11 mouse cellular contexts compared by ENCODE assay signal in the genomic region with DNA sequence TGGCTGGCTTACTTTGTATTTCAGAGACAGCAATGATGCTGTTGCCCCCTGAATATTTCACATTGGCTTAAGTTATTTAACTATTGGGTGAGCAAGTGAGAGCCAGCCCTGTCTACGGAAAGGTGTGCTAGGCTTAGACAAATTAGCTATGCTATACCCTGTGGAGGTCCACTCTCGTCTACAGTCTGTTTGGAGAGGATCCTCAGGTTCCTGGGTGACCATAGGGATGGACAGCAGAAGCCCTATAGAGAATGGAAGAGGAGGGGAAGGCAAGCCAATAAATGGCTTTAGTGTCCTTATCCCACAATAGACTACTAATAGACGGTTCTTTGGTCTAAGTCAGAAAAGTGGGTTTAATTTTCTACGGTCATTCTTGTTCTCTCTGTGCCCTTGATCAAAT.
DNase-seq lines count a peak whose midpoint lies in the region; ATAC-seq and TF ChIP-seq lines count a peak whose summit lies in the region.
"Had no signal": no experiment of that assay in that cellular context is flagged by ENCODE, and none has a peak within 500 bp of the region (broad histone marks: within the 10 kb centered on the region; RNA-seq: fewer than 3 reads in every experiment).

No protein-coding gene starts in this region.

- no peak for TF ChIP-seq CTCF in gastrocnemius, adult 2 months (IDR thresholded peaks at IDR 0.05)

- no peak overlapping the region for H3K9ac ChIP-seq in kidney, embryonic 15.5 days
- no peak overlapping the region for H3K9ac ChIP-seq in midbrain, embryonic 13.5 days (replicated peaks)
- no peak overlapping the region for H3K9ac ChIP-seq in midbrain, embryonic 15.5 days
- H3K9ac ChIP-seq in embryonic facial prominence, embryonic 13.5 days: no peak overlapping the region
- H3K9ac ChIP-seq: lung, embryonic 14.5 days had no signal

- no peak overlapping the region for H3K4me3 ChIP-seq in gastrocnemius, adult 2 months
- no peak overlapping the region for H3K4me3 ChIP-seq in kidney, embryonic 15.5 days (replicated peaks)
- no peak overlapping the region for H3K4me3 ChIP-seq in midbrain, embryonic 13.5 days (replicated peaks)
- H3K4me3 ChIP-seq in midbrain, embryonic 15.5 days: no peak overlapping the region
- H3K4me3 ChIP-seq in embryonic facial prominence, embryonic 13.5 days: no peak overlapping the region

- H3K4me1 ChIP-seq in kidney, embryonic 15.5 days: peaks cover 27% of the 10 kb centered on the region; the same call in 1 of the 2 replicates
- 0 out of 2 replicates have a peak, but pooled peaks cover 4% of the 10 kb centered on the region for H3K4me1 ChIP-seq in midbrain, embryonic 13.5 days (replicated peaks)
- H3K4me1 ChIP-seq in midbrain, embryonic 15.5 days: 0 out of 2 replicates have a peak, but pooled peaks cover 3% of the 10 kb centered on the region
- peaks cover 26% of the 10 kb centered on the region for H3K4me1 ChIP-seq in embryonic facial prominence, embryonic 13.5 days

- H3K36me3 ChIP-seq in kidney, embryonic 15.5 days: no peaks in the 10 kb centered on the region
- H3K36me3 ChIP-seq in midbrain, embryonic 13.5 days: no peaks in the 10 kb centered on the region
- H3K36me3 ChIP-seq in midbrain, embryonic 15.5 days (replicated peaks): no peaks in the 10 kb centered on the region
- H3K36me3 ChIP-seq in embryonic facial prominence, embryonic 13.5 days: no peaks in the 10 kb centered on the region

- no peaks in the 10 kb centered on the region for H3K9me3 ChIP-seq in kidney, embryonic 15.5 days (replicated peaks)
- no peaks in the 10 kb centered on the region for H3K9me3 ChIP-seq in midbrain, embryonic 13.5 days
- no peaks in the 10 kb centered on the region for H3K9me3 ChIP-seq in midbrain, embryonic 15.5 days
- no peaks in the 10 kb centered on the region for H3K9me3 ChIP-seq in embryonic facial prominence, embryonic 13.5 days

- no peaks in the 10 kb centered on the region for H3K27me3 ChIP-seq in kidney, embryonic 15.5 days
- H3K27me3 ChIP-seq in midbrain, embryonic 13.5 days: no peaks in the 10 kb centered on the region
- no peaks in the 10 kb centered on the region for H3K27me3 ChIP-seq in midbrain, embryonic 15.5 days (replicated peaks)
- H3K27me3 ChIP-seq in embryonic facial prominence, embryonic 13.5 days: peaks cover 50% of the 10 kb centered on the region
- H3K27me3 ChIP-seq: CH12.LX had no signal

- intact Hi-C loops in gastrocnemius, adult 2 months (cut with DNase I): no loop called here
- intact Hi-C loops in gastrocnemius, postnatal 14 days (cut with DNase I; ENCODE audit: low total_unique reads): no loop called here

- no peak for DNase-seq in gastrocnemius, adult 2 months
- no peak for DNase-seq in gastrocnemius, postnatal 14 days
- no peak for DNase-seq in kidney, postnatal 36 days
- DNase-seq in urinary bladder, postnatal 36 days (ENCODE audit: low spot score in 2 of 2): no peak
- DNase-seq: thymus, adult 2 months had no signal

- no peak overlapping the region; the same call in 1 of the 2 replicates for H3K4me2 ChIP-seq in kidney, embryonic 15.5 days
- no peak overlapping the region for H3K4me2 ChIP-seq in midbrain, embryonic 13.5 days (replicated peaks)
- no peak overlapping the region for H3K4me2 ChIP-seq in midbrain, embryonic 15.5 days
- peak overlapping the region; percentile 46; the same call in 1 of the 2 replicates for H3K4me2 ChIP-seq in embryonic facial prominence, embryonic 13.5 days

- peak overlapping the region; percentile 72 for H3K27ac ChIP-seq in gastrocnemius, adult 2 months
- H3K27ac ChIP-seq in kidney, embryonic 15.5 days: peak overlapping the region; percentile 88
- no peak overlapping the region for H3K27ac ChIP-seq in midbrain, embryonic 13.5 days
- H3K27ac ChIP-seq in midbrain, embryonic 15.5 days: no peak overlapping the region
- no peak overlapping the region; the same call in 1 of the 2 replicates for H3K27ac ChIP-seq in embryonic facial prominence, embryonic 13.5 days

- no peak for ATAC-seq in kidney, embryonic 15.5 days (replicated peaks; ENCODE audit: low FRiP score)
- 0 out of 2 replicates have a peak, but pooled peaks have one; percentile 40 for ATAC-seq in midbrain, embryonic 13.5 days
- no peak for ATAC-seq in midbrain, embryonic 15.5 days (replicated peaks)
- no peak for ATAC-seq in embryonic facial prominence, embryonic 13.5 days (ENCODE audit: insufficient number of reproducible peaks, insufficient read depth, low FRiP score, low TSS enrichment, low read depth)

- 69% methylated on average over 4 of the region's 4 CpGs for WGBS in kidney, embryonic 15.5 days
- WGBS in midbrain, embryonic 13.5 days: 70% methylated on average over 4 of the region's 4 CpGs
- 64% methylated on average over 4 of the region's 4 CpGs for WGBS in midbrain, embryonic 15.5 days
- 49% methylated on average over 4 of the region's 4 CpGs for WGBS in embryonic facial prominence, embryonic 13.5 days

Comparison
In these comparisons a context has a peak if more than half of its experiments do, and no peak if none do; other contexts are left out.
1. H3K27ac ChIP-seq: peak in gastrocnemius, adult 2 months (single experiment) and kidney, embryonic 15.5 days (single experiment); none in midbrain, embryonic 13.5 days (single experiment), midbrain, embryonic 15.5 days (single experiment) and embryonic facial prominence, embryonic 13.5 days (single experiment).